Mouse (Mus musculus): Measurements from ENCODE around the gene Cfdp1.

Cfdp1 gene

DNA sequence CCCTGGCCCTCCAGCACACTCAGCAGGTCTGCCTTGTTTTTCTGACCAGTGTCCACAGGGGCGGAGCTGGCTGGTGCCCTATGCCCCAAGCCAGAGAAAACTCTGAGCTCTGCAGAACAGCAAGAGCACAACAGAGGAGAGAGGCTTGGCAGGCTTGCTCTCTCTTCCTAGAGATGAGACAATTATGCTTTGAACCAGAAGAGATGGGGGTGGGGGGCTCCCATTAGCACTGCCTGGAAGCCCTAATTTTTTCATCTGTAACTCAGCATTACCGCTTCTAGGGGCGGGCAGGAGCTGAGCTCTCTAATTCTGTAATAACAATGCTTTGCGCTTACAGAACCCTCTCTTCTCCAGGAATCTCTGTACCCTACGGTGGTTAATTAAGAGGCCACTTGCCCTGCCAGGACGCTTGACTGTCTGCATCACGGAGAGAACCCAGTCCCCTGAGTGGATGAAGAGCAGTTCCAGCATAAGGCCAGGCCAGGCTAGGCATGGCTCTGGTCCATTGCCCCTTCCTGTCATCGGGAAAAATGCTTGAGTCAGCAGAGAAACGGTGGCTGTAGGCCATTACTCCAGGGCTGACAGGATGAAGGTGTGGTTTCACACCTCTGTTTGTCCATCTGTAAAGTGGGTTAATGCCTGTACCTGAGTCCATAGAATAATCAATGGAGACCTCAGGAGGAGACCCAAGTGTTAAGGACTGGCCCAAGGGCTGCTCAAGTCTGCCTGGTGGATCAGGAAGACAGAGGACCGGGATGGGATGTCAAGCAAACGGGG is 111.6 kb downstream of the Cfdp1 start:
- no peak for DNase-seq (ENCODE audit: low read depth, low spot score)

DNA sequence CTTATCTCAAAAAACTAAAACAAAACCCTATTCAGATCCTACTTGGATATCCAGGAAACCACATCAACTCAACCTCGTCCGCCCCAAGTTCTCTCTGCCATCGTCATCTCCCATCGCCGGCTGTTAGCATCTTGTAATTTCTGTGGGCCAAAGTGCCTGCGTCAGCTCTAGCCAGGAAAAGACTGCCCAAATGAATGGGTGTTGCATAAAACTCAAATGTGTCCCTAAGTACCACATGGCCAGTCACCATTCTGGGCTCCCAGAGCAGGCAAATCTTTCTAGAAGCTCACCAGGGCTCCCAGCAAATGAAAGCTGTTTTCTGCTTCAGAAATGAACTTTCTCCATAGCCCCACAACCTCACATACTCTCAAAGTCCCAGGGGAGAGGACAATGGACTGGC is 112.5 kb downstream of the Cfdp1 start:
- DNase-seq (ENCODE audit: low read depth, low spot score), result no peak

DNA sequence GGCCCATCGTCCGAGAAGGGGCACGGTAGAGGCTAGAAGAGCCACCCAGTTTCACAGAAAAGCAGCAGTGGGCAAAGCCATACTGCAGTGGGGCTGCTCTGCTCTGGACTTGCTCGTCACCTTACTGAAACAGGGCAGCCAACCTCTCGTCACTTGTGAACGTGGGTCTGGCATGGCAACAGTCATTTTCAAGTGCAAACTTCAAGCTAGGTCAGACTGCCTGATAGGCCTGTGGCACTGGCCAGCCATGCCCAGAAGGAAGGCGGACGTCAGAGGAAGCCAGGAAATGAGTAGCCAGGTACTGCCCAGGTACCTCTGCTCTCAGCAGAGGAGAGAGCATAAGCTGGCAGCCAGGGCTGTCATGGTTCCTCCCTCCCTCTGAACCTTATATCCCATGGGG is 113.1 kb downstream of the Cfdp1 start:
- DNase-seq (ENCODE audit: low read depth, low spot score), result no peak

DNA sequence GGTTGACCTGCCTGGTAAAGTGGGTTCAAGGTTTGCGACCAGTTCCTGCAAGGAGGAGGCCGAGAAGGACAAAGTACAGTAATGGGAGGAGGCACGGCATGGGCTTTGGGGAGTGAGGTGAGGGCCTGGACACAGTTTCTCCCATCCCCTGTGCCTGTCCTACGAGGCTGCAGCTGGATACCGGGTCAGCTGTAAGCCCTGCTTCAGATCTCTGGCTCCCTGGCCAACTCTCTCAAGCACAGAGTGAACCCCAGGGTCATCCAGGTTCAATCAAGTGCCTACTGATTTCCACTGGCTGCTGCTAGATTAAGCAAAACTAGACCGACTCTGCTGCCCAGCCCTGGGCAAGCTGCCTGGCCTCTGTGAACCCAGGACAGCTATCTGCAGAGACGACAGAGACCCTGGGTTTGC is 113.8 kb downstream of the Cfdp1 start:
- DNase-seq (ENCODE audit: low read depth, low spot score), result no peak

DNA sequence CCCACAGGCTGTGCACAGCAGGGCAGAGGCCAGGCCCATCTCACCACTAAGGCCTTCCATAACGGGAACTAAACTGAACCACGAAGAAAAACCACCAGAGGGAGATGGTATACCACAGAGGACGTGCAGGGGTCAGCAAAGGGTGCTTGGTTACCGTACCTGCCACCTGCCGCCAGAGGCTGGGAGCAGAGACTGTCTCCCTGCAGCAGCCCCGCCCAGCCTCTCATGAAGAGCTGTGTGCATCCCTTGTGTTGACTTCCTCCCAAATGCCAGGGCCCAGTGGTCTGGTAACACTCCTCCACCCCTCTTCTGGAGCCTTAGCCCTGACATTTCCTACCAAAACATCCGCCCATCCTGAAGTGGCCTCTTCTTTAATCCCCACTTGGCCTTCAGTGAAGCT is 114.5 kb downstream of the Cfdp1 start:
- peak; percentile 79 for DNase-seq (ENCODE audit: low read depth, low spot score)

DNA sequence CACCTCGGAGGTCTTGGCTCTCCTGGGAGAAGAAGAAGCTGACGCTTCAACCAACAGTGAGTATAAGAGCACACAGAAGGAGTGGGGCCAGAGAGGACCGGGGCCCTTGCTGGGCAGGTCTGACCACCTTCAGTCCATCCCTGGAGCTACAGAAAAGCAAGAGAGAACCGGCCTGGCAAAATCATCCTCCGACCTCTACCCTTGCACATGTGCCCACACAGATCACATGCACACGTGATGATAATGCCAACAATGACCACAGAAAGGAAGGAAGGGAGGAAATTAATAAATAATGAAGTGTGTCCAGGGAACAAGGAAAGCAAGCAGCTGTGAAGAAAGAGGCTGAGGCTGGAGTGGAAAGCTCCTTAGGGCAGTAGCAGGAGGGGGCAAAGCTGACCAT is 115.2 kb downstream of the Cfdp1 start:
- no peak for DNase-seq (ENCODE audit: low read depth, low spot score)

DNA sequence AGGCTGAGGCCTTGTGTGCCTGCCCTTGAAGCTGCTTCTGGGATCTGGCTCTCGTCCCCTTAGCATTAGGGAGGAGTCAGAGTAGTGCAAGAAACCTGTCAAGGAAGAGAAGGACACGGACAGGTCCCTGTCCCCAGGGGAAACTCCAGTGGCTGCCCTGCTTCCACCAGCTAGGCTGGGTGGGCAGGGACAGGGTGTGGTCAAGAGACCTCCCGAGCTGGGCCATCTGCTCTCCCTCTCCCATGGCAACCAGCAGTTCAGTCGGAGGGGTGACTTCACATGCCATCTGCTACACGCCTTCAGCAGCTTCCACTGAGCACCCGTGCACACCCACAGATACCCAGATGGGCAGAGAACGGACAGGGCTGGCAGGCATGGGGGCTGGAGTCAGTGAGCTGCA is 117.8 kb downstream of the Cfdp1 start:
- no peak for DNase-seq (ENCODE audit: low read depth, low spot score)

DNA sequence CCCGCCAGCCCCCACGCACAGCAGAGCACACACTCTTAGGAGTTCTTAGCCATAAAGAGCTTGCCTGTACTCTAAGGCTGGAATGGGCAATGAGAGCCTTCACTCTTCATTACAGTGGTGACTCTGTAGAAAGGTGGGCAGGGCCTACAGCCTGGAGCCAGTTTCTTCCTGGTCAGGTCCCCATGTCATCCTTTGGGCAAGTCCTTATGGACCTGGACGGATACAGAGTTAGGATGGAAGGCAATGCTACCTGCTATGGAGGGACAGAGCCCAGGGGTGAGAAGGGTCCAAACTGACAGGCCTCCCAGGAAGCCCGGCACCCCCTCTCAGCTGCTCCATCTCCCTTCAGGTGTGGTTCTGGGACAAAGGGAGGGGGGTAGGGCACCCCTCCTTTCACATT is 118.3 kb downstream of the Cfdp1 start:
- DNase-seq (ENCODE audit: low read depth, low spot score), result no peak

DNA sequence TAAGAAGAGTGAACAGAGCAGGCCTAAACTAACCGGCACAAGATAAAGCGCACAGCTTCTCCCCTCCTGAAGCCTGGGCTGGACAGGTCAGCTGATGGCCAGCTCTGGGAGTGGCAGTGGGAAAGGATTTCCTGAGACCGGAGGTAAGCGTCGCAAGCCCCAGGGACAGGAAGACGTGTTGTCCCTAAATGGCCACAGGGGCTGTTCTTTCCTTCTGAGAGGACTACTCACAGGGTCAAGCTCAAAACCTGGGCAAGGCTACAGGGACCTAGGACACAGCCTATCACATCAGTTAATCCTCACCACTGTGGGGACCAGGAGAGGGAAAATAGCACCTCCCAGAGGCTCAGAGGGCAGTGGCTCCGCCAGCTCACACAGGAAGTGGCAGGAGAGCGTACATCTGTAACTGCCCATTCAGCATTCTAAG is 118.7 kb downstream of the Cfdp1 start:
- no peak for DNase-seq (ENCODE audit: low read depth, low spot score)

DNA sequence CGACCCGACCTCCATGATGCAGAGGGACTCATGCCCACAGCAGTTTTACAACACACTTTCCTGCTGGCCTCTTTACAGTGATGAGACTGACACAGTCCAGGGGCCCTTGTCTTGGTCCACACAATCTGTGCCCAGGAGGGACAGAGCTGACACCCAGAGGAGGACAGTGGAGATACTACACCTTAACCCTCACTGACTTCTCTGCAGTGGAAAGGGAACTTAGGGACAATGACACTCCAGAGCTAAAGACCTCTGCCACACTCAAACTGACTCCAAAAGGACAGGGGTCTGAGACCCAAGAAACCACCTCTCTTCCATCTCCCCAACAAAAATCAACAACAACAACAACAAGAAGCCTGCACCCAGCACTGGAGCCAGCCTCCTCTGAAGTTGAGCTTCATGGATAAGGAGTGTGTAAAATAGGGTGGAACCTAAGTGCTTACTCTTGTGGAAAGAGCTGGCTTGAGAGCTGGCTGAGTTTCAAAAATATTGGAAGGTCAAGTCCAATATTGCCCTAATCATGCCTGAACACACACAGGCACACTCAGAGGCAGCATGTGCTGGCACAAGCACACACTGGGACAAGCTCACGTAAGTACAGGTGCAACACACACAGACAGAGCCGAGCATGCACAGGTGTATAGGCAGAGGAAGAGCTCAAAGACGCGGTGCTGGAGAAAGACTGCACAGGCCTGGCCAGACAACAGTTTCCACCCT is 119.7 kb downstream of the Cfdp1 start:
- no peak for DNase-seq (ENCODE audit: low read depth, low spot score)

DNA sequence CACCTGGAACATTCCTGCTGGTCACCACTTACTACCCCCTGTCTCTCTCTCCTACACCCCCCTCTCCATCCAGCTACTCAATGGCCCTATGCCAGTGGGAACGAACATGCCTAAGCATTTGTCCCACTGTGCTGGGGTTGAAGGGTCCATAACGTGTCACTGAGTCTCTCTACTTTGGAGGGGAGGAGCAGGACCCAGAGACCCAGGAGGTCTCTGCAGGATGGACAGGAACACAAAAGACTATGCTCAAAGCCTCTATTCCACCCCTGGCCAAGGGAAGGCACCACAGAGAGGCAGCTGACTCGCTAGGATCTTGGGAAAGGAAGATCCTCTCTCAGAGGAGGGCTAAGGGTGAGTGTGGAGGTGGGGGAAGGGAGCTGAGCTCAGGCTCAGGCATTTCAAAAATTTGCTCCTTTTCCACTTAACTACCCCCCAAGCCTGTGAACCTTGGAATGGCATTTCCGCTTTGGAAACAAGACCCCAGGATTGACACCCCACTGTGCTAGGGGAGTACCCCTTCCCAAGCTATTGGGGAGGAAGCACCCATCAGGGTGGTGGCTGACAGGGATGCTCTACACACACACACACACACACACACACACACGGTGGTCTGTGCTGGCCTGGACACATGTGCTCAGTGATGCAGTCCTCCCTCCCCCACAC is 120.4 kb downstream of the Cfdp1 start:
- DNase-seq (ENCODE audit: low read depth, low spot score), result peak; percentile 93

DNA sequence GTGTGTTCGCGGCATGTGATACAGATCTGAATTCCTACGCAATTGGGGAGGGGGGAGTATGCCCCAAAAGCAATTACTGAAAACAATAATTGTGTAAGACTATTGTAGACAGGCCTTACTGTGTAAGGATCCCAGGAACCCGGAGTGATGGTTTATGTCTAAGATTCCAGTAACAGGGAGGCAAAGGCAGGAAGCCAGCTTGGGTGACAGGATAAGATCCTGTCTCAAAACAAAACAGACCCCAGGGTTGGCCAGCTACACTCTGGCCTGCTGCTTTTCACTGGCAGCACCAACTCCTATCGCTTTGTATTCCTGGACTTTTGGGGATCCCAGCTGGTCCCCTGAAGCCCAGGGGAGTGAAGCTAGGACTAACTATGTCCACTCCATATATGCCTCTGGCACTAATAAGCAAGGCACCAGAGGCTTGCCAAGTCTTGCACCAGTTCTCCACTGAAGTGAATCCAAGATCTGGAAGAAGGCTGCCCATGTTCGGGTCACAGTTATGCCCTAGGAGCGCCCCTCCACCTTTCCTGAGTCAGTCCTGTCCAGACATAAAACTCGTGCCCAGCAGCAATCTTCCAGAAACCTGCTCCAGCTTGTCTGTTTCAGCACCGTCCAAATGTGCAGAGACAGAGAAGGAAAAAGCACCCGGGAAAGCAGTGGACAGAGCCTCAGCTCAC is 121.5 kb downstream of the Cfdp1 start:
- DNase-seq (ENCODE audit: low read depth, low spot score), result no peak

DNA sequence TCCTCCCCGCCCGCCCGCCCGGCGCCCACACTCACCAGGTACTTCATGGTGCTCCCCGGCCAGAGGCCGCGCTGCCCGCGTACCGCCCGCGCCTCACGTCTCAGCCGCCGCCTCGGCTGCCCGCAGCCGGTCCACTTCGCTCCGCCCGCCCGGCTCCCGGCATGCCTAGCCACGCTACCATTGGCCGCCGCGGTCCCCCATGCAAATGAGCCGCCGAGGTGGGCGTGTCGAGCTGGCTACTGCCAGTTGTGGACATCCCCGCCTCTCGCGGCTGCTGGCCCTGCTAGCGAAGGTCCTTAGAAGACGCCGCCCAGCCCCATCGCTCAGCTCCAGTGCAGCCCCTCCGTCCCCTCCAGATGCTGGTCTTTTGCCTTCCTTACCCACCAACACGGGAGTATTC is 122.1 kb downstream of the Cfdp1 start:
- DNase-seq (ENCODE audit: low read depth, low spot score), result peak; percentile 88

DNA sequence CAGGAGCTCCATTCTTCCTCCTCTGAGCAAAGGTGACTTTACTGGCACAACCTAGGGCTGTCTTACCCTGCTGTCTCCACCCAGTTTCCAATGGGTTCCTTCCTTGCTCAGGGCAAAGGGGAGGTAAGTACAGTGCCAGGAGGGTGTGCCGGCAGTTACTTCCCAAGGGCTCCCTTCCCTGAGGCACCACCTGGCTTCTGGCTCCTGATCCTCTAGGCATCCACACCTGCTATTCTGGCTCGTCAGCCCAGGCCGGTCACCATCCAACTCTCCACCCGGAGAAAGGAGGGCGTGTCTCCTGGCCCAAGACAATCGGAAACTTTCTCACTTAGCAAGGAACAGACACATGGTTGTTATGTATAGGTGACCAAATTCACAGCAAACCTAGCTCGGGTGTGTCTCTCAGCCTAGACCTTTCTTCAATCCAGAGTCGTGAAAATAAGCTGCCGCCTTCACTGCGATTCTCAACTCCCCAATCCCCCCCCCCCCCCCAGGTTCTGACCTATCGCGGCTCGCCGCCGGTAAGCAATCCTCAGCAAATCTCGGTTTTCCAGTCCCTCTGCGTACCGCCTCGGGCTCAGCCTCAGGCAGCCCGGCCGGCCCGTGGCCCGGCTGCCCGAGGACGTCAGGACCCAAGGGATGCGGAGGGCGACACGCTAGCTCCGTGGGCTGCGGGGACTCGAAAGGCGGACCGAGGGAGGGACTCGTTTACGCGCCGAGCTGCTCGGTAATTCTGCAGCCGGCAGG is 122.7 kb downstream of the Cfdp1 start:
- peak; percentile 68 for DNase-seq (ENCODE audit: low read depth, low spot score)

DNA sequence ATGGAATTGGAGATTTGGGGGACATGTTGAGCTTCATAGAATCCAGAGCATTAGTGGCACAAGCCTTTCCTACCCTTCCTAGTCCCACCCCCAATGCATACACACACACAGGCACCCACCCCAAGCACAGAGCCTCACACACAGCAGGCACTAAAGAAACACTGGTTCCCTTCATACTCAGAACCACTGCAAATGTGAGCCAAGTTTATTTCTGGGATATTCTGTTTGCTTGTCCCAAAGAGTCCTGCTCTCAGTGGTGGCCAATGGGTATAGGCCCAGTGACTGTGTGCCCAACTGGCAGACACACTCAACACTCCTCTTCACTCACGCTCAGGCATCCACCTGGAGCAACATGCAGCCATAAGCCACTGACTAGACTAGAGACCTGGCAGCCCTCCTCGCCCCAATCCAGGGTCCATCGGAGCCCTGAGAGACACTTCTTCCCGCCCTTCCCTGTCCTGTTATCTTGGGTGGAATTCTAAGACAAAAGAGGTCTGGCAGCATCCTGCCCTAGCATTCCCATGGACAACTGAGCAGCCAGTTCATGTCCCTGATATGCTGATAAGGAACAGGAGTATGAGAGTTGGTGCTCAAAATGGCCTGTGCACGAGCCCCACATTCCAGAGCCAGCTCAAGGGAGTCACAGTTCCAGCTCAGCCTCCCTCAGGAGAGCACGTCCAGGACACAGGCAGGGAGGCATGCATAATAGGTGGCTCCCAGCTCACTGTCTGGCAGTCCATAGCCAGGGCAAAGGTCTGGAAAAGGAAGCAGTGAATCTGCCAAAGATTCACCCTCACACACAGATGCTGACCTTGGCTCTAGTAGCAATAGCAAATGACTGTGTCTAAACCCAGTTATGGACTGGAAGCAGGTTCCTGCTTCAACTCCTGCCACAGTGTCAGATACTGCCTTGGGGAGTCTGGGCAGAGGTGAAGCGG is 124.6 kb downstream of the Cfdp1 start:
- no peak for DNase-seq (ENCODE audit: low read depth, low spot score)

DNA sequence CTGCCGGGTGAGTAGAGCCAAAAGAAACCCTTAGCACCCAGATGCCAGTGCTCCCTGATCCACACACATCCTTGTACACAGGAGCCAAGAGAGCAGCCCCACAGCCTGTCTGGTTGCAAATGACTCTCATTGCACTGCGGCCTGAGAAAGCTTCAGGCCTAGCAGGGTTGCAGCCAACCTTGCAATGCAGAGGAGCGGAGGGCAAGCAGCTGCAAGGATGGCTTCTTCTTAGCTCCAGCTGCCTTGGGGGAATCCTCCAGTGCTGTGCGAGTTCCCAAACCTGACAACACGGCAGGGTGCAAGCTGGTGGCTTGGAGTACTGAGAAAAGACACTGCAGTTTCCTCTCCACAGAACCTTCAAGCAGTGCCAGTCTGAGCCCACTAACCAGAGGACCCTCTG is 125.6 kb downstream of the Cfdp1 start:
- no peak for DNase-seq (ENCODE audit: low read depth, low spot score)

DNA sequence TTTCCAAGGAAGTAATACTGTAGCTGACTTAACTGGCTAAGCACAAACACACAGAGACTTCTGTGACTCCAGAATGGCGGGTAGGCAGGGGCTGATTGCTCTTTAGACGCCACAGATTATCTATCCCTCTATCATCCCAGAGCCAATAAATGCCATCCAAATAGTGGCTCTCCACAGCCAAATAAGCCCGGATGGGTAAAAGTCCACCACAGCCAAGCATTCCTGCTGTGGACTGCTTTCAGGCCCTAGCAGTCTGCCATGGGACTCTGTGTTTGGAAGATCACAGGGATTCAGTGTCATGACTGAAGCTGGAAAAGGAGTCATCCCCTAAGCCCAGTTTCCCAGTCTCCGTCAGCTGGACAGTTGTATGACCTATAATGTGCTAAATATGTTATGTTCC is 126.5 kb downstream of the Cfdp1 start:
- no peak for DNase-seq (ENCODE audit: low read depth, low spot score)

DNA sequence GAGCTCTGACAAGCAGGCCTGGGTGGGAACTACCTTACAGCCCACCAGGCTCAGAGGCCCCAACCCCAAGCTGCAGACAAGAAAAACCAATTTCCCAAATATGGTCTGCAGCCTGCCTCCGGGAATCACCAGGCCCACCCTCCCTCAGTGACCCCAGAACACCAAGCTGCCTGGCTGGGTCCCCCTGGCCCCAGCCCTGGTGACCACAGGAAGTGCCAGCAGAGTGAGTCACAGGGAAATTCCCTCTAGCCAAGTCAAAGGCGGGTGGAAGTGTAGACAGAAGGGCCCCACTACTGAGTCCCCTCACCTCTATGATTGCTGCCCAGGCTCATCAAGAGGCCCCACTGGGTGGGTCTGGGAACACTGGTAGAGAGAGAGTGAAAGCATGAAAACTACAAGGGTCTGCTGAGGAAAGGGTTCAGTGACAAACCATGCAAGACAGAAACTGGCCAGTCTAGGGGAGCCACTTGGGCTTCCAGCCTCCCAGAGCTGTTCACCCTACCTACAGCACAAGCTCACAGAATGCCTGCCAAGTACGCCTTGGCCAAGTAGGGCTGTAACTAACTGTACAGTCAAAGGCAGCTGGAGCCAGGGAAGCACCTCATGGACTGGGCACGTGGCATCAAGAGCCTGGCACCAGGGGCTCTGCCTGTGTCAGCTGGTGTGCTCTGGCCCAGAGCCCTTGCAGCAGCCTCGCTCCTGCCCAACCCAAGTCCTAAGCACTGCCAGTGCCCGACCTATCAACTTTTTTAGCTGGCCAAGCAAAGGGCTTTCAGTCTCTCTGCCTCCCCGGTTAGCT is 127.8 kb downstream of the Cfdp1 start:
- no peak for DNase-seq (ENCODE audit: low read depth, low spot score)

DNA sequence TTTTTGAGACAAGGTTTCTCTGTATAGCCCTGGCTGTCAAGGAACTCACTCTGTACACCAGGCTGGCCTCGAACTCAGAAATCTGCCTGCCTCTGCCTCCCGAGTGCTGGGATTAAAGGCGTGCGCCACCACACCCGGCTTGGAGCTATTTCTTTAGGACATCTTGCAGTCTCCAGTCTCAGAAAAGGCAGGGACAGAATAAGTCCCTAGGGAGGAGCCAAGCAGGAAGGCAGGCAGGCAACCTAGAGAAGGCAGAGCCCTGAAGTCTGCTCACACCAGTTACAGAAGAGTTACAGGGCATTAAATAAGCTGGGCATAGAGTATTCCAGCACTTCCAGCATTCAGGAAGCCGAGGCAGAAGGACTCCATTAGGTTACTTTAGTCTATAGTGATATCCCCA is 128.8 kb downstream of the Cfdp1 start:
- DNase-seq (ENCODE audit: low read depth, low spot score), result no peak
